Mouse (Mus musculus): ENCODE measurements at regions not wholly inside any gene's neighbourhood (a gene's known extent, or its start where the extent isn't known, plus 50 kb on each side); places are given as distances from the start of the nearest gene placed in this dataset.

GRCm38 (mm10) chr9:87556552-87556951, 174.5 kb downstream of the Tbx18 start:
- Histone ChIP-seq H3K27me3 (replicated peaks) (no peaks in the 10 kb centered on the region), H3K4me3 (replicated peaks in 1 of 3; ENCODE audit: low read depth in 2 of 3, low read length in 2 of 3, poor library complexity in 1 of 3) (no peak overlapping the region), H3K36me3 (replicated peaks in 1 of 2; ENCODE audit: control insufficient read depth in 1 of 2, insufficient read depth in 1 of 2, low read length in 1 of 2) (no peaks in the 10 kb centered on the region), H3K4me1 (ENCODE audit: control insufficient read depth in 1 of 2, insufficient read depth in 2 of 2) (no peaks in the 10 kb centered on the region), H3K27ac (ENCODE audit: insufficient read depth, low read depth) (no peak overlapping the region), H3K4me2 (ENCODE audit: insufficient read depth, low read depth, poor library complexity, severe bottlenecking) (no peak overlapping the region), H3K9ac (ENCODE audit: insufficient read depth, low read depth) (no peak overlapping the region), H3K9me3 (replicated peaks; ENCODE audit: low read length) (no peaks in the 10 kb centered on the region), H3K79me2 (replicated peaks; ENCODE audit: control insufficient read depth, extremely low read depth, insufficient read depth, poor library complexity, severe bottlenecking) (no peaks in the 10 kb centered on the region)
- dilution Hi-C loops (cut with MboI; ENCODE audit: extremely low pct_ligation_motif_present, extremely low pct_unique_long_range_greater_than_20kb, low sequenced_read_pairs) (no loop called here), in situ Hi-C loops (cut with MboI; ENCODE audit: low pct_ligation_motif_present, low pct_unique_long_range_greater_than_20kb, low sequenced_read_pairs) (no loop called here)
- TF ChIP-seq EP300 (IDR thresholded peaks at IDR 0.05; ENCODE audit: low read length) (no peak), USF1 (IDR thresholded peaks at IDR 0.05; ENCODE audit: low read depth, low read length) (no peak), MYC (IDR thresholded peaks at IDR 0.05; ENCODE audit: low read depth, low read length) (no peak), CHD2 (IDR thresholded peaks at IDR 0.05; ENCODE audit: low read length) (no peak), HCFC1 (IDR thresholded peaks at IDR 0.05; ENCODE audit: low read depth, low read length) (no peak), TBP (conservative IDR thresholded peaks at IDR 0.05; ENCODE audit: low read depth, low read length) (no peak), USF2 (conservative IDR thresholded peaks at IDR 0.05; ENCODE audit: low read depth, low read length) (no peak), UBTF (IDR thresholded peaks at IDR 0.05; ENCODE audit: low read depth, low read length) (no peak), MAZ (IDR thresholded peaks at IDR 0.05; ENCODE audit: low read depth, low read length) (no peak), CHD1 (IDR thresholded peaks at IDR 0.05; ENCODE audit: low read depth, low read length) (no peak), JUND (conservative IDR thresholded peaks at IDR 0.05; ENCODE audit: low read depth, low read length) (no peak), MAX (IDR thresholded peaks at IDR 0.05; ENCODE audit: low read length) (no peak), NELFE (IDR thresholded peaks at IDR 0.05; ENCODE audit: low read depth, low read length) (no peak), IRF4 (IDR thresholded peaks at IDR 0.05; ENCODE audit: low read depth, low read length) (no peak), KAT2A (IDR thresholded peaks at IDR 0.05; ENCODE audit: insufficient replicate concordance, low read length) (no peak)
- DNase-seq (ENCODE audit: extremely low read depth) = no peak

- Histone ChIP-seq H3K27ac (ENCODE audit: insufficient read depth, low read depth) (no peak overlapping the region), H3K27me3 (replicated peaks) (no peaks in the 10 kb centered on the region), H3K36me3 (replicated peaks in 1 of 2; ENCODE audit: control insufficient read depth in 1 of 2, insufficient read depth in 1 of 2, low read length in 1 of 2) (no peaks in the 10 kb centered on the region), H3K79me2 (replicated peaks; ENCODE audit: control insufficient read depth, extremely low read depth, insufficient read depth, poor library complexity, severe bottlenecking) (no peaks in the 10 kb centered on the region), H3K4me1 (ENCODE audit: control insufficient read depth in 1 of 2, insufficient read depth in 2 of 2) (no peaks in the 10 kb centered on the region), H3K9me3 (replicated peaks; ENCODE audit: low read length) (no peaks in the 10 kb centered on the region), H3K4me3 (replicated peaks in 1 of 3; ENCODE audit: low read depth in 2 of 3, low read length in 2 of 3, poor library complexity in 1 of 3) (no peak overlapping the region), H3K4me2 (ENCODE audit: insufficient read depth, low read depth, poor library complexity, severe bottlenecking) (no peak overlapping the region), H3K9ac (ENCODE audit: insufficient read depth, low read depth) (no peak overlapping the region)
- dilution Hi-C loops (cut with MboI; ENCODE audit: extremely low pct_ligation_motif_present, extremely low pct_unique_long_range_greater_than_20kb, low sequenced_read_pairs) = no loop called here
- no peak for DNase-seq (ENCODE audit: extremely low read depth)
- in situ Hi-C loops (cut with MboI; ENCODE audit: low pct_ligation_motif_present, low pct_unique_long_range_greater_than_20kb, low sequenced_read_pairs) = no loop called here
- TF ChIP-seq CHD1 (IDR thresholded peaks at IDR 0.05; ENCODE audit: low read depth, low read length) (no peak), MXI1 (IDR thresholded peaks at IDR 0.05; ENCODE audit: low read depth, low read length) (no peak), MAZ (IDR thresholded peaks at IDR 0.05; ENCODE audit: low read depth, low read length) (no peak), SIN3A (IDR thresholded peaks at IDR 0.05; ENCODE audit: low read length) (no peak), HCFC1 (IDR thresholded peaks at IDR 0.05; ENCODE audit: low read depth, low read length) (no peak), CTCF (conservative IDR thresholded peaks at IDR 0.05 in 1 of 2, IDR thresholded peaks at IDR 0.05 in 1 of 2; ENCODE audit: low read depth in 2 of 2, low read length in 2 of 2) (no peak), ELF1 (IDR thresholded peaks at IDR 0.05; ENCODE audit: low read depth, low read length) (no peak), ZMIZ1 (IDR thresholded peaks at IDR 0.05; ENCODE audit: low read depth, low read length) (no peak)
These were observed 197.9 kb downstream of the Tbx18 start for GRCm38 (mm10) chr9:87533182-87533581.
